Mouse (Mus musculus): Measurements from ENCODE around the gene Hoxc4.

The Hoxc4 gene

DNA sequence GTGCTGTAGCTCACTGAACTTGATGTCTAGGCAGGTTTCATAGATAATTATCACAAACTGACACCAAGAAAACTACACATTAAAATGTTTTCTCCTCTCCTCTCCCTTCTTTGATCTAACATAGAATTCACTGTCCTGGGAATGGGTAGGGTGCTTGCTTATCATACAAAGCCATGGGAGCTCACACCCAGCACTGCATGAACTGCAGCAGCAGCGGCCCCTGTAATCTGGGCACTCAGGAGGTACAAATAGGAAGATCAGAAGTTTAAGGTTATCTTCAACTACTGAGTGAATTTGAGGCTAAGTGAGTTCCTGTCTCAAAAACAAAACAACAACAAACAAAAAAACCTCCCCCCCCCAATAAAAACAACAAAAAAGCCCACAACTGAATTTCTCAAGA is 66.2 kb downstream of the Hoxc4 start:
- no peak for DNase-seq (ENCODE audit: low spot score in 2 of 2)

DNA sequence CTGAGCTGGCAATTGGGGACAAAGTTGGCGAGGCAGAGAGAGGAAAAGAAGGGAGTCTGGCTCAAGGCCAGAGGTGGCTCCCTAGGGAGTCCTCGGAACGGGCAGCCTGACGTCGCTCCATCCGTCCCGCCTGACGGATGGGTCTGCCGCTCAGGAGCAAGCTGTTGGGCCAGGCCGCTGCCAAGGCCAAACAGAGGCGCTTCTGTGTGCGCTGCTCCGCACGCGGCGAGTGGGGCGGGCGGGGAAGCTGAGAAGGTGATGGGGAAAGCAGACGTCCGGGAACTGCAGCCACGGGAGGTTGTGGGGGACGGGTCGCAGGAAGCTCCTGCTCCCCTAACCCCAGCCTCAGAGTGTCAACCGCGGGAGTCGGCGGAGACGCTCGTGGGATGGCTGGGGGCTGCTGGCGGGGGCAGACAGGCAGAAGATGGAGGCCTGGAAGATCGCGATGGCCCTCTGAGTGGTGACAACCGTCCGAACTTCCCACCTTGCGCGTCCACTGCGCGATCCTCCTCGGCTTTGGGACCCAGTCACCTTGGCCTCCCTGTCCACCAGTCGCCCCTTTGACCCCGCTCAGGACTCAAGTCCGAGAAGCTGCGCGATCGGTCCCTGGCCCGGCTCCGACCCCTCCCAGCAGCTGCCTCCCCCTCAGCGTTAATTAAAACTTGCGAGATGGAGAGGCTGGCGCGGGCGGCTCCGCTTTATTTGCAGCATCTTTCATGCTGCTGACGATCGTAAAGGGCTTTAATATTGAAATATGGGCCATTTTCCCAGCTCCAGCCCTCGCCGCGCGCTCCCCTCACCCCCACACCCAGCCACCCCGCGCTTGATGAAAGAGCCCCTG is 67.3 kb downstream of the Hoxc4 start:
- DNase-seq (ENCODE audit: low spot score in 2 of 2) = no peak

Measured in frontal cortex, postnatal 25 days (tissue).